Mouse (Mus musculus): ENCODE measurements at regions not wholly inside any gene's neighbourhood (a gene's known extent, or its start where the extent isn't known, plus 50 kb on each side); places are given as distances from the start of the nearest gene placed in this dataset.

GRCm38 (mm10) chr17:4163502-4163901, 467.4 kb upstream of the Nox3 start:
- no peaks in the 10 kb centered on the region for H3K36me3 ChIP-seq
- H3K9ac ChIP-seq, result no peak overlapping the region
- H3K4me3 ChIP-seq, result no peak overlapping the region
- no peaks in the 10 kb centered on the region for H3K9me3 ChIP-seq
- no peak overlapping the region for H3K4me2 ChIP-seq
- no peak for ATAC-seq (ENCODE audit: borderline replicate concordance, extremely low read depth, low FRiP score, low TSS enrichment)
- H3K27me3 ChIP-seq, result no peaks in the 10 kb centered on the region
- H3K4me1 ChIP-seq, result no peaks in the 10 kb centered on the region
- 88% methylated on average over 2 of the region's 2 CpGs for WGBS
- H3K27ac ChIP-seq, result no peak overlapping the region

- ATAC-seq (ENCODE audit: borderline replicate concordance, extremely low read depth, low FRiP score, low TSS enrichment), result peak; percentile 87
- Histone ChIP-seq H3K4me2 (no peak overlapping the region), H3K27ac (peak overlapping the region; percentile 76), H3K27me3 (no peaks in the 10 kb centered on the region), H3K36me3 (no peaks in the 10 kb centered on the region), H3K4me3 (no peak overlapping the region), H3K9me3 (no peaks in the 10 kb centered on the region), H3K9ac (no peak overlapping the region), H3K4me1 (peaks cover 30% of the 10 kb centered on the region; the same call in 1 of the 2 replicates)
- 21% methylated on average over 4 of the region's 4 CpGs for WGBS
These were observed 477.9 kb upstream of the Nox3 start for GRCm38 (mm10) chr17:4173951-4174361.

- H3K27me3 ChIP-seq, result no peaks in the 10 kb centered on the region
- no peaks in the 10 kb centered on the region for H3K9me3 ChIP-seq
- WGBS, result 81% methylated on average over 9 of the region's 9 CpGs
- H3K4me3 ChIP-seq, result no peak overlapping the region
- peak overlapping the region; percentile 76; the same call in 1 of the 2 replicates for H3K27ac ChIP-seq
- H3K4me1 ChIP-seq, result peaks cover 30% of the 10 kb centered on the region; the same call in 1 of the 2 replicates
- no peak overlapping the region for H3K9ac ChIP-seq
- no peaks in the 10 kb centered on the region for H3K36me3 ChIP-seq
- ATAC-seq (ENCODE audit: borderline replicate concordance, extremely low read depth, low FRiP score, low TSS enrichment), result no peak
- H3K4me2 ChIP-seq, result no peak overlapping the region
These were observed 478.9 kb upstream of the Nox3 start for GRCm38 (mm10) chr17:4175006-4175405.

GRCm38 (mm10) chr17:4176524-4176923, 480.5 kb upstream of the Nox3 start:
- ATAC-seq (ENCODE audit: borderline replicate concordance, extremely low read depth, low FRiP score, low TSS enrichment), result no peak
- Histone ChIP-seq H3K4me2 (no peak overlapping the region), H3K36me3 (no peaks in the 10 kb centered on the region), H3K4me1 (peaks cover 30% of the 10 kb centered on the region; the same call in 1 of the 2 replicates), H3K9me3 (no peaks in the 10 kb centered on the region), H3K27me3 (no peaks in the 10 kb centered on the region), H3K27ac (peak overlapping the region; percentile 63), H3K9ac (no peak overlapping the region), H3K4me3 (no peak overlapping the region)
- WGBS, result 69% methylated on average over 3 of the region's 3 CpGs

- H3K27ac ChIP-seq, result peak overlapping the region; percentile 63
- no peaks in the 10 kb centered on the region for H3K9me3 ChIP-seq
- no peak overlapping the region for H3K9ac ChIP-seq
- WGBS, result 35% methylated on average over 9 of the region's 9 CpGs
- H3K4me1 ChIP-seq, result peaks cover 30% of the 10 kb centered on the region; the same call in 1 of the 2 replicates
- no peak for ATAC-seq (ENCODE audit: borderline replicate concordance, extremely low read depth, low FRiP score, low TSS enrichment)
- no peak overlapping the region for H3K4me2 ChIP-seq
- no peak overlapping the region for H3K4me3 ChIP-seq
- H3K36me3 ChIP-seq, result no peaks in the 10 kb centered on the region
- no peaks in the 10 kb centered on the region for H3K27me3 ChIP-seq
These were observed 481.6 kb upstream of the Nox3 start for GRCm38 (mm10) chr17:4177485-4178150.

GRCm38 (mm10) chr17:4179271-4179670, 483.2 kb upstream of the Nox3 start:
- ATAC-seq (ENCODE audit: borderline replicate concordance, extremely low read depth, low FRiP score, low TSS enrichment), result no peak
- Histone ChIP-seq H3K4me3 (no peak overlapping the region), H3K9me3 (no peaks in the 10 kb centered on the region), H3K4me2 (no peak overlapping the region), H3K27ac (no peak overlapping the region), H3K27me3 (no peaks in the 10 kb centered on the region), H3K4me1 (peaks cover 21% of the 10 kb centered on the region; the same call in 1 of the 2 replicates), H3K36me3 (no peaks in the 10 kb centered on the region), H3K9ac (no peak overlapping the region)
- WGBS, result 44% methylated on average over 1 of the region's 1 CpGs

GRCm38 (mm10) chr17:4182106-4182505, 486.0 kb upstream of the Nox3 start:
- 82% methylated on average over 1 of the region's 1 CpGs for WGBS

GRCm38 (mm10) chr17:4186802-4187201, 490.7 kb upstream of the Nox3 start:
- H3K27ac ChIP-seq, result no peak overlapping the region
- no peaks in the 10 kb centered on the region for H3K27me3 ChIP-seq
- no peak for ATAC-seq (ENCODE audit: borderline replicate concordance, extremely low read depth, low FRiP score, low TSS enrichment)
- WGBS, result 56% methylated on average over 9 of the region's 9 CpGs
- H3K9me3 ChIP-seq, result no peaks in the 10 kb centered on the region
- H3K36me3 ChIP-seq, result no peaks in the 10 kb centered on the region
- peaks cover 3% of the 10 kb centered on the region; the same call in 1 of the 2 replicates for H3K4me1 ChIP-seq
- no peak overlapping the region for H3K9ac ChIP-seq
- H3K4me2 ChIP-seq, result no peak overlapping the region
- no peak overlapping the region for H3K4me3 ChIP-seq

More at GRCm38 (mm10) chr17:4182106-4182505, 486.0 kb upstream of the Nox3 start:
- no peak overlapping the region for H3K4me2 ChIP-seq
- H3K4me3 ChIP-seq, result no peak overlapping the region
- no peak for ATAC-seq (ENCODE audit: borderline replicate concordance, extremely low read depth, low FRiP score, low TSS enrichment)
- H3K9me3 ChIP-seq, result no peaks in the 10 kb centered on the region
- H3K27me3 ChIP-seq, result no peaks in the 10 kb centered on the region
- no peak overlapping the region for H3K27ac ChIP-seq
- H3K36me3 ChIP-seq, result no peaks in the 10 kb centered on the region
- H3K4me1 ChIP-seq, result peaks cover 7% of the 10 kb centered on the region; the same call in 1 of the 2 replicates
- no peak overlapping the region for H3K9ac ChIP-seq

GRCm38 (mm10) chr17:4187606-4188005, 491.5 kb upstream of the Nox3 start:
- H3K4me1 ChIP-seq, result peaks cover 3% of the 10 kb centered on the region; the same call in 1 of the 2 replicates
- no peaks in the 10 kb centered on the region for H3K27me3 ChIP-seq
- no peak overlapping the region for H3K9ac ChIP-seq
- no peaks in the 10 kb centered on the region for H3K36me3 ChIP-seq
- ATAC-seq (ENCODE audit: borderline replicate concordance, extremely low read depth, low FRiP score, low TSS enrichment), result no peak
- WGBS, result 95% methylated on average over 4 of the region's 4 CpGs
- no peak overlapping the region for H3K27ac ChIP-seq
- no peak overlapping the region for H3K4me3 ChIP-seq
- H3K4me2 ChIP-seq, result no peak overlapping the region
- H3K9me3 ChIP-seq, result no peaks in the 10 kb centered on the region

- H3K9me3 ChIP-seq, result no peaks in the 10 kb centered on the region
- no peak overlapping the region for H3K4me2 ChIP-seq
- H3K27ac ChIP-seq, result peak overlapping the region; percentile 59
- no peak overlapping the region for H3K4me3 ChIP-seq
- ATAC-seq (ENCODE audit: borderline replicate concordance, extremely low read depth, low FRiP score, low TSS enrichment), result 0 out of 2 replicates have a peak, but pooled peaks have one; percentile 41
- peaks cover 15% of the 10 kb centered on the region for H3K4me1 ChIP-seq
- H3K9ac ChIP-seq, result no peak overlapping the region
- no peaks in the 10 kb centered on the region for H3K36me3 ChIP-seq
- WGBS, result 59% methylated on average over 8 of the region's 8 CpGs
- H3K27me3 ChIP-seq, result no peaks in the 10 kb centered on the region
These were observed 500.9 kb upstream of the Nox3 start for GRCm38 (mm10) chr17:4196793-4197448.

GRCm38 (mm10) chr17:4198001-4198400, 501.9 kb upstream of the Nox3 start:
- H3K27ac ChIP-seq, result peak overlapping the region; percentile 59; the same call in 1 of the 2 replicates
- no peak overlapping the region for H3K9ac ChIP-seq
- 70% methylated on average over 3 of the region's 3 CpGs for WGBS
- ATAC-seq (ENCODE audit: borderline replicate concordance, extremely low read depth, low FRiP score, low TSS enrichment), result no peak
- H3K4me3 ChIP-seq, result no peak overlapping the region
- no peaks in the 10 kb centered on the region for H3K9me3 ChIP-seq
- H3K4me1 ChIP-seq, result peaks cover 15% of the 10 kb centered on the region
- no peaks in the 10 kb centered on the region for H3K27me3 ChIP-seq
- no peaks in the 10 kb centered on the region for H3K36me3 ChIP-seq
- no peak overlapping the region for H3K4me2 ChIP-seq

- no peaks in the 10 kb centered on the region for H3K36me3 ChIP-seq
- peak; percentile 96 for ATAC-seq (ENCODE audit: borderline replicate concordance, extremely low read depth, low FRiP score, low TSS enrichment)
- no peaks in the 10 kb centered on the region for H3K27me3 ChIP-seq
- H3K9ac ChIP-seq, result no peak overlapping the region
- peak overlapping the region; percentile 81 for H3K27ac ChIP-seq
- peaks cover 15% of the 10 kb centered on the region for H3K4me1 ChIP-seq
- no peak overlapping the region for H3K4me2 ChIP-seq
- no peak overlapping the region for H3K4me3 ChIP-seq
- no peaks in the 10 kb centered on the region for H3K9me3 ChIP-seq
- WGBS, result 31% methylated on average over 2 of the region's 2 CpGs
These were observed 503.7 kb upstream of the Nox3 start for GRCm38 (mm10) chr17:4199698-4200153.

Data from lung, embryonic 15.5 days (tissue).